Mouse (Mus musculus): ENCODE measurements around the gene Sp3. TPM values are rescaled to one million over a fixed set of nuclear protein-coding genes. Genes with fewer than 3 reads are reported as not detected.
"Not testable (repeated sequence)": the region's sequence is repeated elsewhere in the genome, so short reads cannot be mapped to it uniquely, and the experiment has no call there.

Gene Sp3
- polyA plus RNA-seq, 1 experiment from 2014 or later, result 58.5 TPM

- no peaks in the 10 kb centered on the region for H3K9me3 ChIP-seq
- no peaks in the 10 kb centered on the region for H3K27me3 ChIP-seq (replicated peaks)
- no peak overlapping the region for H3K9ac ChIP-seq
- WGBS, result 54% methylated on average over 4 of the region's 4 CpGs
- no peak for ATAC-seq (ENCODE audit: low FRiP score, low read depth)
- H3K4me1 ChIP-seq, result no peaks in the 10 kb centered on the region
- no peak overlapping the region for H3K27ac ChIP-seq
- no peaks in the 10 kb centered on the region for H3K36me3 ChIP-seq
- no peak overlapping the region for H3K4me3 ChIP-seq
- H3K4me2 ChIP-seq (replicated peaks), result no peak overlapping the region
These were observed 71.2 kb downstream of the Sp3 start for GRCm38 (mm10) chr2:72909046-72909445.

DNA sequence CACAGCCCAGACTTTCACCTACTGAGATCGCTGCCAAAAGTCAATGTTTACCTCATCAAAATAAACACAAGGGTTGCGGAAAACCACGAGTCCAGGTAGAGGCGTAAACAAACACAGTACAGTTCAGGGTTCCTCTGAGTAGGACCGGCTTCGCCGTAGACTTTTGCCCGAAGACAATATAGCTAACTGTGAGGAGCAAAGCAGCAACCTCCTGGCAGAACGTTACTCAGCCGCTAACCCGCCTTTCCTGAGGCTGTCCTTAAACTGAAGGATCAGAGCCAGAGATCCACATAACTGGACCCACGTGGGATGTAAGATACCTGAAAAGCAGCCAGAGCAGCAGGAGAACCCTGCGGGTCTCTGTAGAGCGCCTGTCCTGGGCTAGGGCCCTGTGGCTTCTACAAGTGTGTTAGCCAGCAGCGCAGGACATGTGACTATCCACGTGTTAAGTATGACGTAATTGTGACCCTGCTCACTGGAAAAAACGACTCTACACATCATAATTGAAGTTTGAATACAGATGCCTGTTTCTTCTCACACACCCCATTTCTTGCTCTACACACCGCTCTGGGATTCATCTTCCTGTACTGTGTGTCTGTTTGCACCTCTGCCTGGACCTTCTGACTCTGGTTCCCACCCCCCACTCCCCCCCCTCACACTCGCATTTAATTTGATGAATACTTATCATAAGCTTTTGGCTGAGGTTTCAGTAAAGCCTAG is 71.9 kb downstream of the Sp3 start:
- Histone ChIP-seq H3K27me3 (replicated peaks) (no peaks in the 10 kb centered on the region), H3K4me2 (replicated peaks) (no peak overlapping the region), H3K9ac (no peak overlapping the region), H3K9me3 (no peaks in the 10 kb centered on the region), H3K4me1 (no peaks in the 10 kb centered on the region), H3K27ac (no peak overlapping the region), H3K36me3 (no peaks in the 10 kb centered on the region), H3K4me3 (no peak overlapping the region)
- ATAC-seq (ENCODE audit: low FRiP score, low read depth), result no peak
- WGBS, result 90% methylated on average over 20 of the region's 20 CpGs

DNA sequence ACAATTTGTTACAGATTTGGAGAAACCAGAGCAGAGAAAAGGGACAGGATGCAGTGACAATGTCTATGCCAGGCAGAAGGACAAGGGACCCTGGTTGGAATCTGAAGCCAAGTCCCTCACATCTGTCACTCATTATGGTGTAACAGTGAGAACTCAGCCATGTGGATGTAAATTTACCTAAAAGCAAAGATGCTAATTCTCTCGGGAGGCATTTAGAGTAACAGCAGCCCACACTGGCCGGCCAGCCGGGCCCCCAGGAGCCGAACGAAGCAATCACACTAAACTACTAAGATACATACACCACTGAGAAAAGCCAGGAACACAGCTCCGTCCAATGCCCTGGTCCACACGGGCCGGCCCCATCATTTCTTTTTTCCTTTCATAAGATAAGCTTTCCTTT is 73.5 kb downstream of the Sp3 start:
- no peak overlapping the region for H3K4me2 ChIP-seq (replicated peaks)
- no peaks in the 10 kb centered on the region for H3K9me3 ChIP-seq
- no peaks in the 10 kb centered on the region for H3K4me1 ChIP-seq
- WGBS, result 52% methylated on average over 8 of the region's 8 CpGs
- H3K4me3 ChIP-seq, result no peak overlapping the region
- H3K27ac ChIP-seq, result no peak overlapping the region
- no peaks in the 10 kb centered on the region for H3K36me3 ChIP-seq
- H3K9ac ChIP-seq, result no peak overlapping the region
- no peaks in the 10 kb centered on the region for H3K27me3 ChIP-seq (replicated peaks)
- ATAC-seq (ENCODE audit: low FRiP score, low read depth), result no peak

GRCm38 (mm10) chr2:72902816-72903680 is 77.2 kb downstream of the Sp3 start:
- not testable (repeated sequence) for H3K4me3 ChIP-seq; H3K4me2 ChIP-seq (replicated peaks); H3K27me3 ChIP-seq (replicated peaks); H3K27ac ChIP-seq; H3K4me1 ChIP-seq; ATAC-seq (ENCODE audit: low FRiP score, low read depth); H3K9ac ChIP-seq; H3K36me3 ChIP-seq; H3K9me3 ChIP-seq
- 88% methylated on average over 15 of the region's 16 CpGs for WGBS

DNA sequence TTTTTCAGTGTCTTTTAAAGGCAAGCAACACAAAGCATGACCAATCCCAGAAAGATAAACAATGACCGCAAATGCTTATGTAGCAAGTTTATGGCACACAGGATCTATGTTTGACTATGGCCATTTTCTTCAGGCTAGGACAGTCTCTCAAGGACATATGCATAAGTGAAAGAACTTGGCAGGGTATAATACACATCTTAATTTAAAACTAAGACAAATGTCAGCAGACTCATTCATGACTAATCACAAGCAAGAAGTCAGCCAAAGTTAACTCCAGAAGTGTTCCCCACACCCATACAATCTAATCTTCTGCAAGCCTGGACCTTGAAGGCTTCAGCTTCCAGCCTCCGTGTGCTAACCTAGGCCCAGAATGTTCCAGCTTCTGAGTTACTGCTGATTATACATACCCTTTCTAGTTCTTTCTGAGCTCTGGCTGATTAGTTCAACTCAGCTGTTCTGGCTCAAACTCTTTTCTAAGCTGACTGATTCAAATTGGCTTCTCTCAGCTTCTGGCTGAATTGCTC is 81.4 kb downstream of the Sp3 start:
- WGBS, result 93% methylated on average over 2 of the region's 2 CpGs
- no peaks in the 10 kb centered on the region for H3K4me1 ChIP-seq
- H3K27me3 ChIP-seq (replicated peaks), result no peaks in the 10 kb centered on the region
- H3K4me3 ChIP-seq, result no peak overlapping the region
- no peak for ATAC-seq (ENCODE audit: low FRiP score, low read depth)
- no peaks in the 10 kb centered on the region for H3K36me3 ChIP-seq
- 0 out of 2 replicates have a peak, but pooled peaks cover 9% of the 10 kb centered on the region for H3K9me3 ChIP-seq
- H3K4me2 ChIP-seq (replicated peaks), result no peak overlapping the region
- H3K27ac ChIP-seq, result no peak overlapping the region
- H3K9ac ChIP-seq, result no peak overlapping the region

- Histone ChIP-seq H3K4me1 (no peaks in the 10 kb centered on the region), H3K36me3 (no peaks in the 10 kb centered on the region), H3K27me3 (replicated peaks) (no peaks in the 10 kb centered on the region), H3K4me2 (replicated peaks) (no peak overlapping the region), H3K4me3 (no peak overlapping the region), H3K9ac (no peak overlapping the region), H3K9me3 (0 out of 2 replicates have a peak, but pooled peaks cover 9% of the 10 kb centered on the region), H3K27ac (no peak overlapping the region)
- 88% methylated on average over 3 of the region's 3 CpGs for WGBS
- ATAC-seq (ENCODE audit: low FRiP score, low read depth), result no peak
These were observed 82.0 kb downstream of the Sp3 start for GRCm38 (mm10) chr2:72898094-72898781.

DNA sequence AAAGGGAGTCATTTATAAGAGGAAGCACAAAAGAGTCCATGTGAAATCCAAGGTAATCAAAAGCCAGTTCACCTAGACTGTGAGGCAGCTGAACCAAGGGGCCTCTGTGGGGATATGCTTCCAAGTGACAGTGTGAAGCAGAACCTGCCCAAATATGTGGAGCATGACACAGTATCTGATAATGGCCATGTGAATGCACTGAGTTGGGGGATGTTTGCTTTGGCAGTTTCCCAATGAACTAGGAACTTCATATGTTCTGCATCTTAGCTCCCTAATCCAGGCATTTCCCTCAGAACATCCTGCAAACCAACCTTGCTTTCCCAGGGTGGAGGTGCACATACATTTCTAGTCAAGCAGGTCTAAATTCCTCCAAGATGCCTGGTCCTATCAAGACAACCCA is 90.4 kb downstream of the Sp3 start:
- Histone ChIP-seq H3K4me1 (no peaks in the 10 kb centered on the region), H3K4me3 (no peak overlapping the region), H3K36me3 (no peaks in the 10 kb centered on the region), H3K27ac (no peak overlapping the region), H3K9ac (no peak overlapping the region), H3K9me3 (no peaks in the 10 kb centered on the region), H3K4me2 (replicated peaks) (no peak overlapping the region), H3K27me3 (replicated peaks) (no peaks in the 10 kb centered on the region)
- no peak for ATAC-seq (ENCODE audit: low FRiP score, low read depth)

Small RNA genes lying within 50 kb of the gene (microRNA-seq; reads per million reads assigned to microRNA genes)
- not detected for gene Gm25960

Other genes with a start within 250 kb of the Sp3 start
- not detected in 2 replicates for gene Gm11084, start 6.3 kb upstream of the Sp3 start, polyA plus RNA-seq (2016; fragmentation: Nextera tagmentation; extraction: Ambion mirVana)
- 84.5 and 86.3 TPM in 2 replicates for gene Ola1, start 238.5 kb upstream of the Sp3 start, polyA plus RNA-seq (2016; fragmentation: Nextera tagmentation; extraction: Ambion mirVana)